Mouse (Mus musculus): Measurements from ENCODE around the gene Csnk1g1.

Csnk1g1 gene

DNA sequence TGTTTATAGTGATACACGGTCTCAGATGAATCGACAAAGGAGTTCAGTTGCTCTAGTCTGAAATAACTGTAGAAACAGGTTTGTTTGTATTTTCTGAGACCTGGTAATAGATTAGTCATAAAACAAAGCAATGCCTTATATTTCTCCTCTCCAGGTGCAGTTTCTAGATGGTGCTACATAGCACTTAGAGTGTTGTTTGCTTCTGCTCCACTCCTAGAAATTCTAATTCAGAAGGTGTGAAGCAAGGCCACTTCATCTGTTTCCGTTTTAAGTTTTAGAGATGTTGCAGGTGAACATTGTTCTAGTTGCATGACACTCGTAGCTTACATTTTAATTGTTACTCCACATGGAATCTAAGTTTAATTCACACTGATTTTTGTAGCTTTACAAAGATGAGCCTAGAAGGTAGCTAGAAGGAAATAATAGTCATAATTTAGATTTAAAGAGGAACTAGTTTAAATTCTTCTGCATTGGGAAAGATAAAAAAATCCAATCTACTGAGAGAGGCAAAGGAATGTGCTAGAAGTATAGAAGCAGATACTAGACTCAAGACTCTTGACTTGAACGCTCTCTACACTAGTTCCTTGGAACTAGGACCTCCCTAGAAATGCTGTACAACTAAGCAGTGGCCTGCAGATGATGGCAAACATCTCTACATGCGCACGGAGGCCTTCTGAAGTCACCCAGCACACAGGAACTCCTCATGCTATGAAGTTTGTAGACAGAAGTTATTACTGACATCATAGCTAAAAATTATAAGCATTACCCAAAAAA lies 87.1 kb downstream of the Csnk1g1 start:
- in situ Hi-C loops (cut with MboI; ENCODE audit: unreplicated experiment in 2 of 2) = no loop called here

- in situ Hi-C loops (cut with MboI; ENCODE audit: unreplicated experiment in 2 of 2) = no loop called here
These were observed 90.2 kb downstream of the Csnk1g1 start for GRCm38 (mm10) chr9:65998965-65999364.

- in situ Hi-C loops (cut with MboI; ENCODE audit: unreplicated experiment in 2 of 2) = loop anchor here (10.0 kb wide), 2 partner anchors 150 to 340 kb away; partner anchors contain the start of gene Oaz2 (in 1 of the 2)
These were observed 95.7 kb downstream of the Csnk1g1 start for GRCm38 (mm10) chr9:66004380-66004779.

DNA sequence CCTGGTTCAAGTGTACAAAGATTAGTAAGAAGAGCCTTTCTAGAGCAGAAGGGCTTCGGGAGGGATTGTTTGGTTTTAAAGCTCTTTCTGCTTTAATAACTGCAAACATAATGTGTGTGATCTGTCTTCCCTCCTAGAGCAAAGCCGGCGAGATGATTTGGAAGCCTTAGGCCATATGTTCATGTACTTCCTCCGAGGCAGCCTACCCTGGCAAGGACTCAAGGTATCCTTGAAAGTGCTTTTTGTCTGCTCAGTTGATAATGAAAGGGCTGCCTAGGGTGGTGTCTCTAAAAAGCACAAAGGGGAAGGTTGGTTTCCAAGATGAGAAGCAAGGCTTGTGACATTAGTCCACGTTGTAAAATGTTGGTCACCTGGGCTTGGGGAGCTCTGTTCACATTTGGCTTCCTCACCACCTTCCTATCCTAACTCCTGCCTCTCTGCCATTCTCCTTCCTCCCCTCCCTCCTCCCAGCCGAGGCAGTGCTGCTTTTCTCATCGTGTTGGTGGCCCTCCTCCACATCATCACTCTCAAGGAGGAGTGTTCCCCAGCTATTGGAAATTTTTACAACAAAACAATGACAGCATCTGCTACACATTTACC lies 99.0 kb downstream of the Csnk1g1 start:
- in situ Hi-C loops (cut with MboI; ENCODE audit: unreplicated experiment in 2 of 2) = loop anchor here (10.0 kb wide), 2 partner anchors 153 to 343 kb away; partner anchors contain the start of gene Oaz2 (in 1 of the 2)

DNA sequence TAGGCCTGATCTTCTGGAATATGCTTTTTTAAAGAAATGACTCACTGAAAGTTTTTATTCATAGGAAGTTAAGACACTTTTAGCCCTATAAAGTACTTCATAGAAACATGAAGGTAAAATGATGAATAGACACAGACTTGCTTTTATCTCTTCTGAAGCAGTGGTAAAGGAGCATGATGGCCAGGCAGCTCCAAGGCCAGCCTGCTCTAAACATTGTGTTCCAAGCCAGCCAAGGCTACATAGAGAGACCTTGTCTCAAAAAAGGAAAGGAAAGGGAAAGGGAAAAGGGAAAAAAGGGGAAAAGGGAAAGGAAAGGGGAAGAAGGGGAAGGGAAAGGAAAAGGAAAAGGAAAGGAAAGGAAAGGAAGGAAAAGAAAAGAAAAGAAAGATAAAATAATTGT lies 111.9 kb downstream of the Csnk1g1 start:
- in situ Hi-C loops (cut with MboI; ENCODE audit: unreplicated experiment in 2 of 2) = no loop called here

DNA sequence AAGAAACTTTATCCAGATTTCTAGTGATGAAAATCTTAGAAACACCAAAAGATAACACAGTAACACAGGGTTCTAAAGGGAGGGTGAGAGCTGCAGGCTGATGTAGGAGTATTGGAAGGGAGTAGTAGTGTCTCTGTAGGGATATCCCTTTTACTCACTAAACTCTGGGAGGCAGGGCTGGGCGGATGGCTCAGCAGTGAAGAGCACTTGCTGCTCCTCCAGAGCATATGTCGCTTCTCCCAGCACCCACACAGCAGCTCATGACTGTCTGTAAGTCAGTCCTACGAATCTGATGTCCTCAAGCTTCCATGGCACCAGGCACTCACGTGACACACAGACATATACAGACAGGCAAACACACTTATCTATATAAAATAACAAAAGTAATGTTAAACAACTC lies 129.4 kb downstream of the Csnk1g1 start:
- in situ Hi-C loops (cut with MboI; ENCODE audit: unreplicated experiment in 2 of 2) = no loop called here

GRCm38 (mm10) chr9:66038581-66038980 lies 129.9 kb downstream of the Csnk1g1 start:
- in situ Hi-C loops (cut with MboI; ENCODE audit: unreplicated experiment in 2 of 2) = no loop called here

- in situ Hi-C loops (cut with MboI; ENCODE audit: unreplicated experiment in 2 of 2) = no loop called here
These were observed 130.6 kb downstream of the Csnk1g1 start for GRCm38 (mm10) chr9:66039290-66039689.

- in situ Hi-C loops (cut with MboI; ENCODE audit: unreplicated experiment in 2 of 2) = no loop called here
These were observed 132.1 kb downstream of the Csnk1g1 start for GRCm38 (mm10) chr9:66040801-66041200.

- in situ Hi-C loops (cut with MboI; ENCODE audit: unreplicated experiment in 2 of 2) = no loop called here
These were observed 133.6 kb downstream of the Csnk1g1 start for GRCm38 (mm10) chr9:66042331-66042730.

GRCm38 (mm10) chr9:66043241-66043640 lies 134.5 kb downstream of the Csnk1g1 start:
- in situ Hi-C loops (cut with MboI; ENCODE audit: unreplicated experiment in 2 of 2) = no loop called here

- in situ Hi-C loops (cut with MboI; ENCODE audit: unreplicated experiment in 2 of 2) = no loop called here
These were observed 141.3 kb downstream of the Csnk1g1 start for GRCm38 (mm10) chr9:66049931-66050601.

DNA sequence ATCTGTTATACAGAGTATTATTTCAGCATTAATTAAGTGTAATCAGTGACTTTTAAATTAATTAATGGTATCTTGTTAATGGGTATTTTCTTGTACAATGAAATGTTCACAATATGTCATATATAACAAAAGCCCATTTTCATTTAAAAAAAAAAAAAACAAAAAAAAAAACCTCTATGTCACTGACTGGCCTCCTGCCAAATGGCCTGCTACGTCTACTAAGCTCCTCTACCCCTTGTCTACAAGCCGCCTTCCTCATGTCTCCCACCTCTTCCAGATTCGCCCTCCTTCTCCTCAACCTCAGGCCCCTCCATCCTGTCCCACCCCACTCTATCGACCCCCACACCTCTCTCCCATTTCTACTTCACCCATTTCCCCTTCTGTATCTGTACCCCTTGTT lies 142.8 kb downstream of the Csnk1g1 start:
- in situ Hi-C loops (cut with MboI; ENCODE audit: unreplicated experiment in 2 of 2) = no loop called here

DNA sequence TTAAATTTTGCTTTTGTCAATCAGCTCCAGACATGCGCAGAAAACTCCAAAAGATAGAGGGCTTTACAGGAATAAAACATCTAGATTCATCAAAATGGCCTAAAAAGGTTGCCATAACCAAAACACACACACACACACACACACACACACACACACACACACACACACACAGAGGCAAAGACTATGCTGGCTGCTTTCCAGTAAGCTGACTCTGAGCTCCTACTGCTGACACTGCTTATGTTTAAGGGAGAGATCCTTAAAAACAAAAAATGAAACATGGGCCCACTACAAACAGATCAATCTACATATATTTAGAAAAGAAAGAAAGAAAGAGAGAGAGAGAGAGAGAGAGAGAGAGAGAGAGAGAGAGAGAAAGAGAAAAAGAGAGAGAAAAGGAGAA lies 144.0 kb downstream of the Csnk1g1 start:
- in situ Hi-C loops (cut with MboI; ENCODE audit: unreplicated experiment in 2 of 2) = no loop called here

DNA sequence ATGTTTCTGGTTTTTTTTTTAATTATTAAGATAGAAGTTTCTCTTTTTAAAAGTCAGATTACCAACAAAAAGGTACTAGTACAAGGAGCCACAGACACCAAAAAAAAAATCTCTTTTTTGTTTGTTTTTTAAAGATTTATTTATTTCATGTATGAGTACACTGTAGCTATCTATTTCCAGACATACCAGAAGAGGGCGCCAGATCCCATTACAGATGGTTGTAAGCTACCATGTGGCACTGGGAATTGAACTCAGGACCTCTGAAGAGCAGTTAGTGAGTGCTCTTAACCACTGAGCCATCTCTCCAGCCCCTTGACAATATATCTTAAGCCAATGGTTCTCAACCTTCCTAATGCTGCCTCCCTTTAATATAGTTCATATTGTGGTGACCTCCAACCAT lies 144.9 kb downstream of the Csnk1g1 start:
- in situ Hi-C loops (cut with MboI; ENCODE audit: unreplicated experiment in 2 of 2) = no loop called here

DNA sequence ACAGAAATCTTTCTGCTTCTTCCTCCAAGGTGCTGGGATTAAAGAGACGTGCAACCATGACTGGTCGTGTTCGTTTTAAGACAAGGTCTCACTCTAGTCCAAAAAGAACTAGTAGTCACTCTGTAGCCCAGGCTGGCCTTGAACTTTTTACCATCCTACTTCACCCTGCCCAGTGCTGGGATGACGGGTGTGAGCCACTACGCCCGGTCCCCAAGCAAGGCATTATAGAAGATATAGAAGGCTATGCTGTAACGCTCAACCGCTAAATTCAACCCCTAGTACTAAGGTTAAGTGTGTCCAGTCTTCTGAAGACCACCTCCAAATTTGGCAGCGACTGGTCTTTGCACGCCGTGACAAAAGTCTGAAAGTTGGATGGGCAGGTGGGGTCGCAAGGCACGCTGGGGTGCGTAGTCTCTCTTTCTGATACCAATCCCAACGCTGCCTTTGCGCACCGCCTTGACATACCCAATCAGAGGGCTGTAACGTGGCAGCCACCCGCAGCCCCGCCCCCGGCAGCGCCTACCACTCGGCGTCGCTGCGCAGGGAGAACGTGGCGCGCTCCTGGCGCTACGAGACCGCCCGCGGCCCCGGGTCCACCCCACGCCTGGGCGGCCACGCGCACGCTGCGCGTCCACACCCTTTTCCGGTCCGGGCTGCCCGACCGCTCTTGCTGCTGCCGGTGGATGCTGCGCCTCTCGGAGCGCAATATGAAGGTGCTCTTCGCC lies 151.0 kb downstream of the Csnk1g1 start, which contains the start of gene Ppib:
Gene Ppib (plus strand): TSS at position 640 of the 725 bp plus-strand sequence.
- in situ Hi-C loops (cut with MboI; ENCODE audit: unreplicated experiment in 2 of 2) = no loop called here

GRCm38 (mm10) chr9:66060308-66060647 lies 151.6 kb downstream of the Csnk1g1 start:
- in situ Hi-C loops (cut with MboI; ENCODE audit: unreplicated experiment in 2 of 2) = no loop called here

DNA sequence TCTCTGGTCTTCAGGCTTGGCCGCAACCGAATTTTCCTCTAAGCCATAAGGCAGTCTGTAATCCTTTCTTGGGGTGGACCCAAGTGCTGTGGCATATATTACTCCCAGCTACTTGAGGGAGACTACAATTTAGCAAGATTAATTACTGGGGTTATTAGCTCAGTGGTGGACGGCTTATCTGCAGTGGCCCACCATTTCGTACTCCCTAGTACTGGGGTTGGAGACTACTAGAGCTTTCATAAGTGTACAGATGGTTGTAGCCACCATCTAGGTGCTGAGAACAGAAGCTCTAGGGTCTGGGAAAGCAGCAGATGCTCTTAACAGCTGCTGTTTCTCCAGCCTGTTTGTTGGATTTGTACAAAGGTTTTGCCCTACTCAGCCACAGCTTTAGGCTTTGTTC lies 152.3 kb downstream of the Csnk1g1 start:
- in situ Hi-C loops (cut with MboI; ENCODE audit: unreplicated experiment in 2 of 2) = no loop called here

GRCm38 (mm10) chr9:66061656-66062055 lies 152.9 kb downstream of the Csnk1g1 start:
- in situ Hi-C loops (cut with MboI; ENCODE audit: unreplicated experiment in 2 of 2) = no loop called here

GRCm38 (mm10) chr9:66063446-66063845 lies 154.7 kb downstream of the Csnk1g1 start:
- in situ Hi-C loops (cut with MboI; ENCODE audit: unreplicated experiment in 2 of 2) = no loop called here

GRCm38 (mm10) chr9:66064316-66064715 lies 155.6 kb downstream of the Csnk1g1 start:
- in situ Hi-C loops (cut with MboI; ENCODE audit: unreplicated experiment in 2 of 2) = no loop called here
